Mouse (Mus musculus) yolk sac, embryonic 10.5 days (tissue): ENCODE measurements around the gene Dock8.
A peak's percentile ranks its signal among the peaks of the same experiment; 100 is the strongest.

Experiments used
- DNase-seq: peaks from one replicate; pipeline ENCODE4 v3.0.0-alpha.2; 2017; ENCODE audit warnings: low spot score

Gene Dock8

GRCm38 (mm10) chr19:25193751-25194150, 194.4 kb downstream of the Dock8 start:
- DNase-seq = no peak

DNA sequence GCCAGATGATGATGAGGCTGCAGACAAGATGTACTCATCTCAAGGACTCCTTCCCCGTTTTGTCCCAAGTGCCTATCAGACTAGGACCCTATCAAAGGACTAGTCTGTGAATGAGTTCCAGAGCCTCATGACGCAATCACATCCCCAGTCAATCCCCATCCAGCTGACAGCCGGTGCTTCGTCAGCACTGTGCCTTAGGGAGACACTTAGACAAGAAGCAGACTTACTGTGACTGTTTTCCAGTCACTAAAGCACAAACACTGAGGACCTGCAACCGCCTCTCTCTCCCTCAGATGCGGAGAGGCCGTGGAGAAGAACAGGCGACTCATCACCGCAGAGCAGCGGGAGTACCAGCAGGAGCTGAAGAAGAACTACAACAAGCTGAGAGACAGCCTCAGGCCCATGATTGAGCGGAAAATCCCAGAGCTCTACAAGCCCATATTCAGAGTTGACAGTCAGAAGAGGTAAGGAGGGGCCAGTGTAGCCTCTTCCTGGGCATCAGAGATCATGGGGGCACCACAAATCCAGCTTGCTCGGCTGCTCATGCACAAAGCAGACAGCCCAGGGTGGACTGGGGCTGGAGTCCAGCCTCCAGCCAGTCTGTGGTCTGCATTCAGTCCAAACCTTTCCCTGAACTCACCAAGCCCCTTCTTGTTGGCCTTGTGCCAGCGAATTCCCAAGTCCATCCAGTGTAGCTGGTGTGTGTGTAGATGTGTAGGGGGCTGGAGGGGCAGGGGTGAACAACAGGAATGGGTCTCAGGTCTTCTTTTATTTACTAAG, 200.9 kb downstream of the Dock8 start:
- peak; percentile 58 for DNase-seq

DNA sequence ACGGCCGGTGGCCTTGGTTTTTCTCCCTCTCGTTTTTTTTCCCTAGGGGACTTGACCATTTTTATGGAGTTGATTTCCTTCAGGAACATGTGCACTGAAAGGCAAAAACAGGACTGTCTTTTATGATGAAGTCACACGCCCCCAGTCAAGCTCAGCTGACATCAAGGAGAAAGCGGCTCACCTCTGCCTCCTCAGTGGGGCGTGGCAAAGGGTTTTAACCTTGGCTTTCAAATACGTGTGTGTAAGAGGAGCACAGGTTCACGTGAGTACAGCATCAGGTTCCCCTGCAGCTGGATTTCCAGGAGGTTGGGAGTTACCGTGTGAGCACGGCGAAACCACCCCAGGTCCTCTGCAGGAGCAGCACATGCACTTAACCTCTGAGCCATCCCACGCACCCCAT, 203.7 kb downstream of the Dock8 start:
- no peak for DNase-seq

DNA sequence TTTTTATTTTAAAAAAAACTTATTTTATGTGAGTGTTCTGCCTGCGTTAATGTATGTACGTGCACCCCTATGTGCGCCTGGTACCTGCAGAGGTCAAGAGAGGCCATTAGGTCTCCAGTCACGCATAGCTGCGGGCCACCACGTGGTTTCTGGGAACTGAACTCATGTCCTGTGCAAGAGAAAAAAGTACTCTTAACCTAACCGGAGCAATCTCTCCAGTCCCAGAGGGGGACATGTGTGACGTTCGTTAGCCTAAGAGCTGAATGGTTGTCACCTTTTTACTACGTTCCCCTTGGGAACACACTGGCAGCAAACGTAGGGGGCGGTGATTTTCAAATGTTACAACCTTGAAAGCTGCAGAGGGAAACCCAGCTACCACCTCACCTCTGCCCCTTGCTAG, 207.6 kb downstream of the Dock8 start:
- no peak for DNase-seq

- DNase-seq = no peak
Observed at GRCm38 (mm10) chr19:25207731-25208361, 208.5 kb downstream of the Dock8 start.

DNA sequence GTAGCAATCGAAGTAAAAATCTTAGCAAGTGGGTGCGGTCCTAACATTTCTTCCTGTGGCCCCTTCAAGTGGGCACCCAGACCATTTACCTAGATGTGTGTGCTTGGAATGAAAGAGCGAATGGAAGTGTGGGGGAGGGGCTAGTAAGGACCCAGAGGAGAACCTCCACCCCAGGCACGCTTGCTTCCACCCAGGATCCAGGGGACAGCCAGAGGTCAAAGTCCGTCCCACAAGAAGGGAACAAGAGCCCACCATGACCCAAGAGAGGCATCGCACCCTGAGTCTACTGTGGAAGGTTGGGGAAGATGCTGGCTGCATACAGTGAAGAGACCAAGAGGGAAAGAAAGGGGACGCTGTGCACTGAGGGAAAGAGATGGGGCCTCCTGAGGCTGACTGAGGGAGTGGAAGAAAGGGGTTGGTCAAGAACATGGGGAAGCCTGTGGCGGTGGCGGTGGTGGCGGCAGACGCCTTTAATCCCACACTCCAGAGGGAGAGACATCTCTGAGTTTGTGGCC, 209.3 kb downstream of the Dock8 start:
- DNase-seq = no peak

DNA sequence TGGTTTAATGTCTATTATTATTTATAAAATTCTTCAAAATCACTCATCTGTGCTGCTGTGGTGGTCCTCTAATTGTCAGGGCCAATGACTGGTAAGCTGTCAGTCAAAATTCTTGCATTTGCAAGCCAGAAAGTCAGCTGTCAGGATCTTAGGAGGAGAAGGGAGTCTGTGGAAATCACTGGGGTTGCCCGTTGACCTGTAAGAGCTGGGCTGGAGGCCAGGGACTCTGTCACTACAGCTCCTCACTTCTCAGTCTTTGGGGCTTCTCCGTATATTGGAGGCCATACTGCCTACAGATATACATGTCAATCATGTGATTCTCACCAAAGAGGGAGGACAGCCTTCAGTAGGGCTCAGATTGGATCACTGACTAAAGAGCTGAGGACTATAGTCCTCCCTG, 221.3 kb downstream of the Dock8 start:
- peak; percentile 22 for DNase-seq

DNA sequence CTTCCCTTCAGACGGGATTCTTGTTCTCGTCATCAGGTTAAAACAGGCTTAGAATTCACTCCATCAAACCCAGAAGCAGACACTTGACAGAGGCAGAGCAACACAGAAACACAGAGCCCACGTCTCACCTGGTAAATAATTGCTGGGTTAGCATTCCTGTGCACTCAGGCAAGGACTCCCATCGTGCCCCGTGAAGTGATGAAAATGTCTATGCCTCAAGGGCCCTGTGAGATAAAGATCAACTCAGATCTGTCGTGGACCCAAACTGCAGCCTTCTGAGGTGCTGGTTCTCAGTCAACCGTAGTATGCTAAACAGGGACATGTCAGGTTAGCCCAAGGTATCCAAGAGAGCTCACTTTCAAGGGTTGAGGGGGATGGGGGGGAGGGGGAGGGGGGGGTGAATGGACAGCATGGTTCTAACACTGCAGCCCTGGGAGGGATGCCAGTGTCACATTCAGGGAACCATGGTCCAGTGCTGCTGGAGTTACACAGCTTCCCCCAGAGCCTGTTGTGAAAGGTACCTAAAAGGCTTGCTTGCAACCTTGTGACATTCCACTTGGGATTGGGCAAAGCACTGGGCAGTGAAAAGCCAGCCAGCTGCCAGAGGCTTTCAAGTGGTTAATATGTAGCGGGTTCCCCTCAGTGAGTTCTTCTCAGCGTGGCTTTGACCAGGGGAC, 222.8 kb downstream of the Dock8 start:
- no peak for DNase-seq

- DNase-seq = no peak
Observed at GRCm38 (mm10) chr19:25230058-25230974, 231.0 kb downstream of the Dock8 start.

DNA sequence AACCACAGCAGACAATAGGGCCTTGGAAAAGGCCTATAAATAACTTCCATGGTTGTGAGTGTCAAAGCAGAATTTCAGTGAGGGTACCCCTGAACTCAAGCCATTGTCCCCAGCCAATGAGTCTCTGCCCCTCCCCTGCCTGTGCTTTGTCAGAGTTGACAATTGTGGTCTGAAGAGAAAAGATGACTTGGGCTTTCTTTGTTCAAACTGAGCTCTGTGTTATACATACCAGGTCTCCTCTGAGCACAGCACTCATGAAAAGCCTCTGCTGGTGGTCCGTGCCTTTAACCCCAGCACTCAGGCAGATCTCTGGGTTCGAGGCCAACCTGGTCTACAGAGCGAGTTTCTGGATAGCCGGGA, 231.6 kb downstream of the Dock8 start:
- DNase-seq = no peak

GRCm38 (mm10) chr19:25232032-25232431, 232.7 kb downstream of the Dock8 start:
- DNase-seq = no peak

DNA sequence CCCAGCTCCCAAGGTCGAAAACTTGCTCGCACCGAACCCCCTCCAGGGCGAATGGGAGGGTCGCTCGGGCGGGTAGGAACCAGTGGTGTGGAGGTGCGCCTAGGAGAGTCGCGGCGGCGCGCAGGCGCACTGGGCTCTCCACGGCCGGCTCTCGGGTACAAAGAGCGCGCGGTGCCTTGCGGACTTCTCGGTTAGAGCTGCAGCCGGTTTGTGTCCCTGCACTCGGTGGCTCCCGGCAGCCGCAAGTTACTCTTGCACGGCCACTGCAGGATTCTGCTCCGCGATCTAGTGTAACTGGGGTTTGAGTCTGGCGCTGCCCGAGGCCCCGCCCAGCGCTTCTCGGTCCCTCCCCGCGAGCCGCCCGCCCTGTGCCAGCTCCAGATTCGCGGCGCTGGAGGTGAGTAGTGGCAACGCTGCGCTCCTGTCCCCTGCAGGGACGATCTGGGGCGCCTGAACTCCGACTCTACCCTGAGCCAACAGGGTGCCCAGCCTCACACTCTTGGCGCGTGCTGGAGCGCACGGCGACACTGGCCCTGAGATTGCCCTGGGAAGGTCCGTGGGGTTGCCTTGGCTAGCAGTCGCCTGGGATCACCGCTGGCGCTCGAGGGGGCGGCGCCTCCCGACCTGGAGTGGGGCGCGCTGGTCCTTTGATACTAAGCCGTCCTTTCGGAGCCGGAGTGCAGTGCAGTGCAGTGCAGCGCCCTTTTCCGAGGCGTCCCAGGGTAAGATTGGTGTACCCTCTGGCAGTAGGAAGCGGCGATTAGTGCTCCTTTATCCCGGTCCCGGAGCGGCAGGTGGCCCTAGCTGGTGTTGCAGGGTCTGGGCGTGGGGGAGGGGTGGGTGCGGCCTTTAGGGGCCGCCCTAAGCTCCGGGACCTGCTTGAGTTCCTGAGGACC, 237.5 kb downstream of the Dock8 start, which contains the start of gene Kank1:
TSS of gene Kank1 (plus strand) at position 380 of the 896 bp plus-strand sequence.
- DNase-seq = peak; percentile 78

DNA sequence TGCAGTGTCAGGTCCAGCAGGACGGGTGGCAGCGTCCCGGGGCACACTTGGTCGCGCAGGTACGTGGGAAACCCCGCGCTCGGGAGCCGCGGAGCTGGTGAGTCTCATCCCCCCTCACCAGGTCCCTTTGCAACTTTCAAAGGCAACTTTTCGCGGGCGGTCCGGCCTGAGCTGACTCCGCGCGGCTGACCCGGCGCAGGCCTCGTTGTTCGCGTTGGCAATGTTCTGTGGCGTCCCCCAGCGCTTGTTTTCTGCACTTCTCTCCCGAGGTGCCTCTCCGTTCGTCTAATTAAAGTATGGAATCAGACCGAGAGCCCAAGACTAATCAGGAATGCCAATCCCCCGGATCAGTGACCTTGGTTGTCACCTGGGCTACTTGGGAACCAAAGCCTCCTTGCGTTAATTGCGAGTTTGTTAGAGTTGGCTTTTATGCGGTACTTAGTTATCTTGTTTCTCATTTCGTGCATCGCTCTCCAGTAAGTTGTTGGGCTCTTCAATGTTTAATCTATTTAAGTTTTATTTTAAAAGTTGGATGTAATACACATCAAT, 238.2 kb downstream of the Dock8 start:
- peak; percentile 41 for DNase-seq

DNA sequence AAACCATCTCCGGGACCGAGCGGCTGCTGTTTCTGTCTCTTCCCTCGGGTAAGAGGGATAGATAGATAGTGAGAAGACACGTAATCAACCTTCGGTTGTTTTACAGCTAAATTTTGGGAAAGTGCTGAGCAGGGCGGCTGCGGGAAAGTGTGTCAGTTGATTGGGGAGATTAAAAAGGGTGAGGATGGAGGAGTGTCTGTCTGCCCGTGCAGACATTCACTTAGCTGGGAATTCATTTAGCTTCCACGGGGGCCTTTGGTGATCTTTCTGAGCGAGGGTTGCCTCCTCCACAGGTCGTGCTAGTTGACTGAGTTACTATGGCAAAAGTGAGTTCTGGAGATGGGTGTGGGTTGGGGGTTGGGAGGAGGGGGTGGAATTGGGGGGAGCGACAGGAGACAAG, 238.8 kb downstream of the Dock8 start:
- no peak for DNase-seq

- DNase-seq = no peak
Observed at GRCm38 (mm10) chr19:25243566-25243965, 244.2 kb downstream of the Dock8 start.

- no peak for DNase-seq
Observed at GRCm38 (mm10) chr19:25246062-25246461, 246.7 kb downstream of the Dock8 start.

- no peak for DNase-seq
Observed at GRCm38 (mm10) chr19:25247858-25248552, 248.7 kb downstream of the Dock8 start.

- DNase-seq = no peak
Observed at GRCm38 (mm10) chr19:25249230-25249629, 249.9 kb downstream of the Dock8 start.

- no peak for DNase-seq
Observed at GRCm38 (mm10) chr19:25251610-25252140, 252.3 kb downstream of the Dock8 start.
